Mouse (Mus musculus) stomach, embryonic 15.5 days (tissue): Measurements from ENCODE around the gene Noxo1. TPM values are rescaled to one million over a fixed set of nuclear protein-coding genes. Genes with fewer than 3 reads are reported as not detected.

ENCODE experiments used
- polyA plus RNA-seq: library from polyadenylated mRNA; unstranded; fragments of >200 nt; fragmentation: Nextera tagmentation; extraction: Ambion mirVana; gene quantifications from 2 replicates; pipeline ENCODE4 v1.2.1, GENCODE M21; 2015

Noxo1 gene
- polyA plus RNA-seq, 1 experiment from 2014 or later: 3.5 TPM

Other genes starting within 250 kb of the Noxo1 start
- 30.8 and 33.7 TPM in 2 replicates for gene E4f1, start 225.9 kb upstream of the Noxo1 start, polyA plus RNA-seq
- gene Pgp, start 225.8 kb upstream of the Noxo1 start, polyA plus RNA-seq: 64.6 and 65.3 TPM in 2 replicates
- gene Bricd5, start 222.3 kb upstream of the Noxo1 start, polyA plus RNA-seq: 0.31 TPM in 1 of 2 replicates, not detected in the other
- 25.0 and 30.5 TPM in 2 replicates for gene Mlst8, start 217.2 kb upstream of the Noxo1 start, polyA plus RNA-seq
- 2.6 and 3.0 TPM in 2 replicates for gene Caskin1, start 207.6 kb upstream of the Noxo1 start, polyA plus RNA-seq
- gene Traf7, start 168.3 kb upstream of the Noxo1 start, polyA plus RNA-seq: 82.7 and 84.2 TPM in 2 replicates
- 8.3 and 11.6 TPM in 2 replicates for gene Rab26, start 162.0 kb upstream of the Noxo1 start, polyA plus RNA-seq
- 27.3 and 29.0 TPM in 2 replicates for gene Pkd1, start 146.4 kb upstream of the Noxo1 start, polyA plus RNA-seq
- 45.4 TPM in 2 replicates for gene Tsc2, start 63.6 kb upstream of the Noxo1 start, polyA plus RNA-seq
- gene Nthl1, start 63.6 kb upstream of the Noxo1 start, polyA plus RNA-seq: 18.7 and 20.3 TPM in 2 replicates
- 51.0 and 53.7 TPM in 2 replicates for gene Slc9a3r2, start 45.9 kb upstream of the Noxo1 start, polyA plus RNA-seq
- 0.30 and 0.46 TPM in 2 replicates for gene Npw, start 37.8 kb upstream of the Noxo1 start, polyA plus RNA-seq
- gene Zfp598, start 26.5 kb upstream of the Noxo1 start, polyA plus RNA-seq: 19.3 and 22.1 TPM in 2 replicates
- gene Syngr3, start 6.3 kb upstream of the Noxo1 start, polyA plus RNA-seq: 6.3 and 6.9 TPM in 2 replicates
- gene Gfer, start 78 bp upstream of the Noxo1 start, polyA plus RNA-seq: 40.9 and 44.1 TPM in 2 replicates
- gene Tbl3, start 11.4 kb downstream of the Noxo1 start, polyA plus RNA-seq: 64.4 and 68.0 TPM in 2 replicates
- 0.19 TPM in 1 of 2 replicates, not detected in the other for gene Rnf151, start 21.8 kb downstream of the Noxo1 start, polyA plus RNA-seq
- gene Rps2, start 21.9 kb downstream of the Noxo1 start, polyA plus RNA-seq: 1,497 and 1,515 TPM in 2 replicates
- gene Ndufb10, start 28.2 kb downstream of the Noxo1 start, polyA plus RNA-seq: 238 and 259 TPM in 2 replicates
- 0.15 TPM in 1 of 2 replicates, not detected in the other for gene Rpl3l, start 31.6 kb downstream of the Noxo1 start, polyA plus RNA-seq
- gene Msrb1, start 40.4 kb downstream of the Noxo1 start, polyA plus RNA-seq: 37.0 and 41.4 TPM in 2 replicates
- gene Hs3st6, start 56.8 kb downstream of the Noxo1 start, polyA plus RNA-seq: 1.1 and 1.5 TPM in 2 replicates
- gene Meiob, start 108.1 kb downstream of the Noxo1 start, polyA plus RNA-seq: 0.08 TPM in 1 of 2 replicates, not detected in the other
- 49.1 and 49.3 TPM in 2 replicates for gene Hagh, start 143.9 kb downstream of the Noxo1 start, polyA plus RNA-seq
- 34.5 and 35.4 TPM in 2 replicates for gene Fahd1, start 154.1 kb downstream of the Noxo1 start, polyA plus RNA-seq
- gene Igfals, start 169.8 kb downstream of the Noxo1 start, polyA plus RNA-seq: 3.9 and 4.0 TPM in 2 replicates
- gene Nubp2, start 190.1 kb downstream of the Noxo1 start, polyA plus RNA-seq: 49.0 and 49.6 TPM in 2 replicates
- gene Spsb3, start 190.4 kb downstream of the Noxo1 start, polyA plus RNA-seq: 32.1 and 32.5 TPM in 2 replicates
- 26.3 and 29.3 TPM in 2 replicates for gene Eme2, start 198.9 kb downstream of the Noxo1 start, polyA plus RNA-seq
- 102 and 112 TPM in 2 replicates for gene Mrps34, start 198.9 kb downstream of the Noxo1 start, polyA plus RNA-seq
- gene Nme3, start 200.3 kb downstream of the Noxo1 start, polyA plus RNA-seq: 77.5 and 79.8 TPM in 2 replicates
- 29.2 and 31.3 TPM in 2 replicates for gene Mapk8ip3, start 240.7 kb downstream of the Noxo1 start, polyA plus RNA-seq